Mouse (Mus musculus): ENCODE data around the gene Tenm2. TPM values are rescaled to one million over a fixed set of nuclear protein-coding genes. Genes with fewer than 3 reads are reported as not detected.

Tenm2 gene
- polyA plus RNA-seq, 1 experiment from 2014 or later = 0.95 TPM

DNA sequence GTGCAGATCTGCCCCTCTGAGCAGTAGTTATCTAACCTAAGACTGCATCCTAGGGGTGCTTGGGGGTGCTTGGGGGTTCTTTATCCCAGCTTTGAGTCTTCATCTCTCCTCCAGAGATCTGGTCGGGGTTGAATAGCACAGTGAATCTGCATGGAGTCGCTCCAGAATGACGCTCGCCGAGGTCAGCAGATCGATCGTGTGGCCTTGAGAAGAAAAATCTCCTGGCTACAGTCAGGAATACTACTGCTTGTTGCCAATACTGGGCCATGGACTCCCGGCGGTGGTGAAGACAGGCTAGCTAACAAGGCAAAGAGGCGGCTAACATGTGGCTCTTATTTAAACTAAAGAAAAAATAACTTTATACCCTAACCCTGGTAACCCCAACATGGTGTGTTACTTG lies 1267.5 kb downstream of the Tenm2 start:
- Histone ChIP-seq H3K9me3 (ENCODE audit: control insufficient read depth, low read length) (no peaks in the 10 kb centered on the region), H3K9ac (ENCODE audit: low read depth, low read length) (no peak overlapping the region), H3K27ac (ENCODE audit: low read depth, low read length) (no peak overlapping the region), H3K36me3 (ENCODE audit: control insufficient read depth, insufficient read depth, low read length) (no peaks in the 10 kb centered on the region), H3K27me3 (ENCODE audit: control insufficient read depth, insufficient read depth, low read length) (no peaks in the 10 kb centered on the region), H3K4me3 (ENCODE audit: low read length) (no peak overlapping the region), H3K4me2 (replicated peaks; ENCODE audit: low read depth, low read length) (no peak overlapping the region), H3K4me1 (ENCODE audit: control insufficient read depth, insufficient read depth, low read length) (no peaks in the 10 kb centered on the region)
- 94% methylated on average over 10 of the region's 10 CpGs for WGBS
- ATAC-seq (ENCODE audit: low FRiP score, low TSS enrichment) = no peak

- H3K27ac ChIP-seq (ENCODE audit: low read depth, low read length) = no peak overlapping the region
- no peaks in the 10 kb centered on the region for H3K9me3 ChIP-seq (ENCODE audit: control insufficient read depth, low read length)
- no peak overlapping the region for H3K4me3 ChIP-seq (ENCODE audit: low read length)
- no peaks in the 10 kb centered on the region for H3K27me3 ChIP-seq (ENCODE audit: control insufficient read depth, insufficient read depth, low read length)
- no peaks in the 10 kb centered on the region for H3K4me1 ChIP-seq (ENCODE audit: control insufficient read depth, insufficient read depth, low read length)
- WGBS = 50% methylated on average over 9 of the region's 9 CpGs
- no peak overlapping the region for H3K9ac ChIP-seq (ENCODE audit: low read depth, low read length)
- no peak for ATAC-seq (ENCODE audit: low FRiP score, low TSS enrichment)
- no peaks in the 10 kb centered on the region for H3K36me3 ChIP-seq (ENCODE audit: control insufficient read depth, insufficient read depth, low read length)
- no peak overlapping the region for H3K4me2 ChIP-seq (replicated peaks; ENCODE audit: low read depth, low read length)
Measured at GRCm38 (mm10) chr11:35963981-35964549, 1271.7 kb downstream of the Tenm2 start.

DNA sequence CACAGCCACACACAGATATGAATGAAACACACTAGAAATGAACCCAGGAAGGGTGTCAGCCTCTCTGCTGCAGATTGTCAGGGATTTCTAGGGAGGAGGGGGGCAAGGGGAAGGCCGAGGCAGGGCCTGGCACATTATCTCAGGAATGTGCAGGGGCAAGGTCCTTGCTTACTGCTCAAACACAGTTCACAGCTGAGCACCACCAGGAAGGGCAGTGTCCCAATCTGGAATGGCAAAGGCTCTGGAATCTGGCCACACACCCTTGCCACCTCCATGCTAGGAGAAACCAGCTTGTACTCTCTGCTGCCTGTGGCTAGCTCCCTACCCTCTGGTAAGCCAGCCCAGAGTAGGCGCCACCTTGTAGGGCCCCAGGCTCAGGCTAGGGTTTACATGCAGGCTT lies 1272.2 kb downstream of the Tenm2 start:
- no peak for ATAC-seq (ENCODE audit: low FRiP score, low TSS enrichment)
- H3K27me3 ChIP-seq (ENCODE audit: control insufficient read depth, insufficient read depth, low read length) = no peaks in the 10 kb centered on the region
- H3K9ac ChIP-seq (ENCODE audit: low read depth, low read length) = no peak overlapping the region
- H3K36me3 ChIP-seq (ENCODE audit: control insufficient read depth, insufficient read depth, low read length) = no peaks in the 10 kb centered on the region
- no peak overlapping the region for H3K27ac ChIP-seq (ENCODE audit: low read depth, low read length)
- no peaks in the 10 kb centered on the region for H3K9me3 ChIP-seq (ENCODE audit: control insufficient read depth, low read length)
- 58% methylated on average over 2 of the region's 2 CpGs for WGBS
- H3K4me3 ChIP-seq (ENCODE audit: low read length) = no peak overlapping the region
- no peaks in the 10 kb centered on the region for H3K4me1 ChIP-seq (ENCODE audit: control insufficient read depth, insufficient read depth, low read length)
- no peak overlapping the region for H3K4me2 ChIP-seq (replicated peaks; ENCODE audit: low read depth, low read length)

- no peak overlapping the region for H3K4me3 ChIP-seq (ENCODE audit: low read length)
- no peaks in the 10 kb centered on the region for H3K36me3 ChIP-seq (ENCODE audit: control insufficient read depth, insufficient read depth, low read length)
- no peak overlapping the region for H3K4me2 ChIP-seq (replicated peaks; ENCODE audit: low read depth, low read length)
- 97% methylated on average over 2 of the region's 2 CpGs for WGBS
- no peaks in the 10 kb centered on the region for H3K9me3 ChIP-seq (ENCODE audit: control insufficient read depth, low read length)
- no peak overlapping the region for H3K27ac ChIP-seq (ENCODE audit: low read depth, low read length)
- H3K9ac ChIP-seq (ENCODE audit: low read depth, low read length) = no peak overlapping the region
- ATAC-seq (ENCODE audit: low FRiP score, low TSS enrichment) = no peak
- no peaks in the 10 kb centered on the region for H3K4me1 ChIP-seq (ENCODE audit: control insufficient read depth, insufficient read depth, low read length)
- no peaks in the 10 kb centered on the region for H3K27me3 ChIP-seq (ENCODE audit: control insufficient read depth, insufficient read depth, low read length)
Measured at GRCm38 (mm10) chr11:35962431-35962830, 1273.3 kb downstream of the Tenm2 start.

- ATAC-seq (ENCODE audit: low FRiP score, low TSS enrichment) = no peak
- 87% methylated on average over 3 of the region's 3 CpGs for WGBS
- H3K4me3 ChIP-seq (ENCODE audit: low read length) = no peak overlapping the region
Measured at GRCm38 (mm10) chr11:35959270-35959669, 1276.5 kb downstream of the Tenm2 start.

More at GRCm38 (mm10) chr11:35959270-35959669, 1276.5 kb downstream of the Tenm2 start:
- no peaks in the 10 kb centered on the region for H3K9me3 ChIP-seq (ENCODE audit: control insufficient read depth, low read length)
- H3K9ac ChIP-seq (ENCODE audit: low read depth, low read length) = no peak overlapping the region
- no peak overlapping the region for H3K27ac ChIP-seq (ENCODE audit: low read depth, low read length)
- no peaks in the 10 kb centered on the region for H3K27me3 ChIP-seq (ENCODE audit: control insufficient read depth, insufficient read depth, low read length)
- H3K36me3 ChIP-seq (ENCODE audit: control insufficient read depth, insufficient read depth, low read length) = no peaks in the 10 kb centered on the region
- H3K4me2 ChIP-seq (replicated peaks; ENCODE audit: low read depth, low read length) = no peak overlapping the region
- H3K4me1 ChIP-seq (ENCODE audit: control insufficient read depth, insufficient read depth, low read length) = 0 out of 2 replicates have a peak, but pooled peaks cover 3% of the 10 kb centered on the region
